Mouse (Mus musculus) megakaryocyte, embryonic 14.5 days (primary cell): ENCODE measurements around the gene Cenpl. TPM values are rescaled to one million over a fixed set of nuclear protein-coding genes. Genes with fewer than 3 reads are reported as not detected.
"Not testable (repeated sequence)": the region's sequence is repeated elsewhere in the genome, so short reads cannot be mapped to it uniquely, and the experiment has no call there.

Experiments used
- H3K27me3 ChIP-seq: replicated peaks from 2 replicates; pipeline ENCODE3; 2012; ENCODE audit warnings: inconsistent platforms
- H3K36me3 ChIP-seq: replicated peaks from 2 replicates; pipeline ENCODE3; 2012; ENCODE audit warnings: low read length, inconsistent platforms, mixed read lengths
- H3K4me1 ChIP-seq: 2 replicates; pipeline ENCODE4 v1.6.1; 2012; ENCODE audit warnings: inconsistent platforms
- H3K4me3 ChIP-seq: replicated peaks from 2 replicates; pipeline ENCODE3; 2012; ENCODE audit warnings: moderate library complexity, mild to moderate bottlenecking, inconsistent platforms
- H3K9me3 ChIP-seq: 2 replicates; pipeline ENCODE4 v1.6.1; 2012; ENCODE audit warnings: inconsistent platforms
- FLI1 ChIP-seq: IDR thresholded peaks from 2 replicates; pipeline ENCODE4 v1.6.1; 2012; ENCODE audit warnings: low read length, inconsistent platforms, mixed read lengths
- GATA1 ChIP-seq: IDR thresholded peaks from 3 replicates; pipeline ENCODE4 v1.6.1; 2012; ENCODE audit warnings: mixed read lengths, low read length, inconsistent platforms, borderline replicate concordance
- polyA plus RNA-seq: library from polyadenylated mRNA; stranded (reverse); fragments of >175 nt; gene quantifications from 2 replicates; pipeline ENCODE4 v1.2.3, GENCODE M21; 2012; ENCODE audit warnings: low replicate concordance; ENCODE audit not compliant: insufficient read depth

Cenpl gene
- 1.2 and 3.9 TPM in 2 replicates for polyA plus RNA-seq

- Histone ChIP-seq H3K4me1 (peaks cover 45% of the 10 kb centered on the region), H3K27me3 (no peaks in the 10 kb centered on the region), H3K4me3 (peak within 1 kb of the TSS; percentile 95), H3K36me3 (peaks cover 28% of the 10 kb centered on the region), H3K9me3 (no peaks in the 10 kb centered on the region)
- TF ChIP-seq FLI1 (no peak), GATA1 (no peak)
Observed at GRCm38 (mm10) chr1:161070352-161071271, at the start of gene Cenpl, which contains the start of gene Dars2. Cenpl (plus strand) TSS chr1:161070713. Dars2 (minus strand) TSS chr1:161070658.

DNA sequence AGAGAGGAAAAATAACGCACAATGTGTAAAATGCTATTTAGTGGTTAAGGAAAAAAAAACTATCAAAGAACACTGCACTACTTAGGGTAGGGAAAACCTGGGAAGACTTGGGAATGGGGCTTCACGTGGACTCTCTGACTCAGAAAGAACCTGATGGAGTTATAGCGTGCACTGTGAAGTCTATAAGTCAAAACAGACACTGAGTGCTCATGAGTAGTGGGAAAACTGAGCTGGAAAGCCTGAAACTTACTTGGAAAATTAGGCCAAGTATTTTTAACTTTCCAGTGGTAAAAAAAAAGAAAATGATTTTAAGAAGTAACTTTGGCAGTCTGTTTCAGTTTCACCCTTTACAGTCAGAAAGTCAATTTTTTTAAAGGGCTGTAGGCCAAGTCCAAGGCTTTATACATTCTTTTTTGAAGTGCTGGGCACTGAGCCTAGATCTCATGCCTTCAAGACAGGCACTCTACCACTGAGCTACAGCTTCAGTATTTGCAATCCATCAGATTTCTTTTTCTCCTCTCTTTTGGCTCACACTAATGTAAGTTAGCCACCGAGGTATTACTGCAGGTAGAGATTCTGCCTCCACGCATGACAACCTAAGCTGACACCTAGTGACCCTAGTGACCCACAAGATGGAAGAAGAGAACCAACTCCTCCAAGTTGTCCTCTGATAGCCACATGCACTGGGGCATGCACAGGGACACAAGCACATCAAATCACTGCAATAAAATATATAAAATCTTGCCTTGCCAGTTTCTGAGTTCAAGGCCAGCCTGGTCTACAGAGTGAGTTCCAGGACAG is 44.9 kb upstream of the Cenpl start:
- Histone ChIP-seq H3K27me3 (no peaks in the 10 kb centered on the region), H3K36me3 (peaks cover 48% of the 10 kb centered on the region), H3K9me3 (no peaks in the 10 kb centered on the region), H3K4me3 (no peak overlapping the region), H3K4me1 (peaks cover 30% of the 10 kb centered on the region)
- no peak for TF ChIP-seq FLI1
- TF ChIP-seq GATA1 = no peak

GRCm38 (mm10) chr1:161027196-161027595 is 43.3 kb upstream of the Cenpl start:
- Histone ChIP-seq H3K4me3 (no peak overlapping the region), H3K36me3 (peaks cover 57% of the 10 kb centered on the region), H3K27me3 (no peaks in the 10 kb centered on the region), H3K9me3 (no peaks in the 10 kb centered on the region), H3K4me1 (peaks cover 34% of the 10 kb centered on the region)
- TF ChIP-seq GATA1 (no peak), FLI1 (no peak)

DNA sequence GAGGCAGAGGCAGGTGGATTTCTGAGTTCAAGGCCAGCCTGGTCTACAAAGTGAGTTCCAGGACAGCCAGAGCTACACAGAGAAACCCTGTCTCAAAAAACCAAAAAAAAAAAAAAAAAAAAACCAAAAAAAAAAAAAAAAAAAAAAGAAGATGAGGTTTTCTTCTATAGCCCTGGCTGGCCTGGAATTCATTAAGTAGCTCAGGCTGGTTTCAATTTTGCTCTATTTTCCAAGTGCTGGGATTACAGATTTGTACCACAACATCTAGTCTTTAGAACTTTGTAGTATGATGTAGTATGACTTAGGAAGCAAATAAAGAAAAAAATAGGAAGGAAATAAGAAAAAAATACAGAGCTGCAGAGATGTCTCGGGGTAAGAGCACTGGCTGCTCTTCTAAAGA is 42.1 kb upstream of the Cenpl start:
- peaks cover 35% of the 10 kb centered on the region for H3K4me1 ChIP-seq
- H3K36me3 ChIP-seq = peaks cover 60% of the 10 kb centered on the region
- not testable (repeated sequence) for H3K9me3 ChIP-seq, H3K4me3 ChIP-seq, H3K27me3 ChIP-seq

- Histone ChIP-seq H3K4me3 (no peak overlapping the region), H3K36me3 (peaks cover 52% of the 10 kb centered on the region), H3K9me3 (no peaks in the 10 kb centered on the region), H3K27me3 (no peaks in the 10 kb centered on the region), H3K4me1 (peaks cover 44% of the 10 kb centered on the region)
- TF ChIP-seq GATA1 (no peak), FLI1 (no peak)
Observed at GRCm38 (mm10) chr1:161030058-161030457, 40.5 kb upstream of the Cenpl start.

- peaks cover 55% of the 10 kb centered on the region for H3K4me1 ChIP-seq
- no peak overlapping the region for H3K4me3 ChIP-seq
- TF ChIP-seq GATA1 = no peak
- no peak for TF ChIP-seq FLI1
- no peaks in the 10 kb centered on the region for H3K27me3 ChIP-seq
- H3K9me3 ChIP-seq = no peaks in the 10 kb centered on the region
- H3K36me3 ChIP-seq = peaks cover 52% of the 10 kb centered on the region
Observed at GRCm38 (mm10) chr1:161031881-161032280, 38.6 kb upstream of the Cenpl start.

GRCm38 (mm10) chr1:161032345-161032744 is 38.2 kb upstream of the Cenpl start:
- H3K9me3 ChIP-seq = no peaks in the 10 kb centered on the region
- H3K4me3 ChIP-seq = no peak overlapping the region
- H3K36me3 ChIP-seq = peaks cover 52% of the 10 kb centered on the region
- TF ChIP-seq FLI1 (no peak), GATA1 (no peak)
- H3K4me1 ChIP-seq = peaks cover 52% of the 10 kb centered on the region
- no peaks in the 10 kb centered on the region for H3K27me3 ChIP-seq

- H3K4me3 ChIP-seq = peak overlapping the region; percentile 98
- no peaks in the 10 kb centered on the region for H3K27me3 ChIP-seq
- H3K9me3 ChIP-seq = no peaks in the 10 kb centered on the region
- H3K36me3 ChIP-seq = peaks cover 67% of the 10 kb centered on the region
- H3K4me1 ChIP-seq = peaks cover 59% of the 10 kb centered on the region
- TF ChIP-seq GATA1 (no peak), FLI1 (no peak)
Observed at GRCm38 (mm10) chr1:161033856-161034434, 36.6 kb upstream of the Cenpl start.

GRCm38 (mm10) chr1:161034435-161035280 is 35.9 kb upstream of the Cenpl start, which contains the start of gene Zbtb37:
Zbtb37 (minus strand) TSS chr1:161034849.
- Histone ChIP-seq H3K4me3 (peak within 1 kb of the TSS; percentile 98), H3K9me3 (no peaks in the 10 kb centered on the region), H3K27me3 (no peaks in the 10 kb centered on the region), H3K36me3 (peaks cover 69% of the 10 kb centered on the region), H3K4me1 (peaks cover 64% of the 10 kb centered on the region)
- TF ChIP-seq FLI1 = no peak
- TF ChIP-seq GATA1 = no peak
